Mouse (Mus musculus): Measurements from ENCODE around the gene Slc46a1. TPM values are rescaled to one million over a fixed set of nuclear protein-coding genes. Genes with fewer than 3 reads are reported as not detected.

The Slc46a1 gene
- total and polyA plus RNA-seq, 3 experiments = 8.3 to 11.6 TPM; not detected in 1

DNA sequence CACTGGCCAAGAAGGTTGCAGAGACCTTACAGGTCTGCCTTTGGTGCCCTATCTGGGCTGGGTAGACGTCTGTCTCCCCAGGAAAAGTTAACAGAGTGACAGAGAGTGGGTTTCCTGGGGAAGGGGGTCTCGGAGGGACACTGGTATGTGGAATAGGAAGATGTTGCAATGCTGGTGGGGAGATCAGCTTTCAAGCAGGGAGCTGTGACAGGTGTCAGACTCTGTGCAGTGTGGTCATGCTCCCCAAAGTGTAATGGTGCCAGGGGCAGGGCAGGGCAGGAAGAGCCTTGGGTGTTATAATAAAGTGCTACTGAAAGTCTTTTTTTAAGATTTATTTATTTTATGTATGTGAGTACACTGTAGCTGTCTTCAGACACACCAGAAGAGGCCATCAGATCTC, 15.2 kb upstream of the Slc46a1 start:
- H3K36me3 ChIP-seq (ENCODE audit: control insufficient read depth in 1 of 2, insufficient read depth in 2 of 2, low read length in 2 of 2) = no peaks in the 10 kb centered on the region
- no peak overlapping the region for H3K27ac ChIP-seq (ENCODE audit: control insufficient read depth, low read depth, low read length)
- no peak for DNase-seq (ENCODE audit: low read depth, low spot score)
- H3K9me3 ChIP-seq (replicated peaks; ENCODE audit: insufficient read depth, low read length) = no peaks in the 10 kb centered on the region
- H3K27me3 ChIP-seq (ENCODE audit: control insufficient read depth in 1 of 2, insufficient read depth in 2 of 2, low read length in 2 of 2) = peaks cover 23 to 41% of the 10 kb centered on the region in 2 experiments
- no peaks in the 10 kb centered on the region for H3K79me2 ChIP-seq (ENCODE audit: control insufficient read depth, insufficient read depth, low read length, poor library complexity)
- H3K4me3 ChIP-seq (ENCODE audit: control insufficient read depth in 1 of 2, insufficient read depth in 1 of 2, low read depth in 2 of 2, low read length in 2 of 2) = no peak overlapping the region
- TF ChIP-seq ETS1 (IDR thresholded peaks at IDR 0.05; ENCODE audit: low read depth, low read length) (no peak), TAL1 (IDR thresholded peaks at IDR 0.05; ENCODE audit: low read length) (no peak), SIN3A (IDR thresholded peaks at IDR 0.05; ENCODE audit: low read length) (no peak), POLR2AphosphoS5 (IDR thresholded peaks at IDR 0.05; ENCODE audit: borderline replicate concordance, low read depth, low read length) (no peak), SMC3 (IDR thresholded peaks at IDR 0.05; ENCODE audit: low read depth, low read length) (no peak), CHD1 (IDR thresholded peaks at IDR 0.05; ENCODE audit: low read depth, low read length) (no peak), E2F4 (IDR thresholded peaks at IDR 0.05; ENCODE audit: borderline replicate concordance, low read depth, low read length) (no peak), UBTF (IDR thresholded peaks at IDR 0.05; ENCODE audit: borderline replicate concordance, insufficient read depth, low read depth, low read length) (no peak), TCF12 (IDR thresholded peaks at IDR 0.05; ENCODE audit: low read depth, low read length) (no peak)
- H3K9ac ChIP-seq (ENCODE audit: control insufficient read depth, low read depth, low read length, poor library complexity, severe bottlenecking) = no peak overlapping the region
- H3K4me1 ChIP-seq (ENCODE audit: control insufficient read depth in 1 of 2, insufficient read depth in 2 of 2, low read length in 2 of 2) = peaks cover 0 to 3% of the 10 kb centered on the region in 2 experiments; a peak in 1 of 4 replicates

DNA sequence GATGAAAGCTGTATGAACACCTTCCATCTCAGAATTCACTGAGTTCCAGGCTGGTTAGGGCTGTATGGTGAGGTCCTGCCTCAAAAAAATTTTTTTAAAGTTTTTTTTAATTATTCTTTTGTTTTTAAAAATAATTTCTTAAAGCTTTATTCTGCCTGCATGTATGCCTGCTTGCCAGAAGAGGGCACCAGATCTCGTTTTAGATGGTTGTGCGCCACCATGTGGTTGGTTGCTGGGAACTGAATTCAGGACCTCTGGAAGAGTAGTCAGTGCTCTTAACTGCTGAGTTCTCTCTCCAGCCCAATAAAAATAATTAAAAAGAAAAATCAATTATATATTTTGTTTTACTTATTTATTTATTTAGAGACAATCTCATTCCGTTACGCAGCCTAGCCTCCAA, 11.8 kb upstream of the Slc46a1 start:
- H3K79me2 ChIP-seq (ENCODE audit: control insufficient read depth, insufficient read depth, low read length, poor library complexity) = no peaks in the 10 kb centered on the region
- peaks cover 19 to 37% of the 10 kb centered on the region in 2 experiments for H3K27me3 ChIP-seq (ENCODE audit: control insufficient read depth in 1 of 2, insufficient read depth in 2 of 2, low read length in 2 of 2)
- no peak overlapping the region for H3K4me3 ChIP-seq (ENCODE audit: control insufficient read depth in 1 of 2, insufficient read depth in 1 of 2, low read depth in 2 of 2, low read length in 2 of 2)
- H3K27ac ChIP-seq (ENCODE audit: control insufficient read depth, low read depth, low read length) = no peak overlapping the region
- no peaks in the 10 kb centered on the region for H3K36me3 ChIP-seq (ENCODE audit: control insufficient read depth in 1 of 2, insufficient read depth in 2 of 2, low read length in 2 of 2)
- DNase-seq (ENCODE audit: low read depth, low spot score) = peak; percentile 92
- no peaks in the 10 kb centered on the region for H3K9me3 ChIP-seq (replicated peaks; ENCODE audit: insufficient read depth, low read length)
- H3K4me1 ChIP-seq (ENCODE audit: control insufficient read depth in 1 of 2, insufficient read depth in 2 of 2, low read length in 2 of 2) = peaks cover 0 to 3% of the 10 kb centered on the region in 2 experiments; a peak in 1 of 4 replicates
- H3K9ac ChIP-seq (ENCODE audit: control insufficient read depth, low read depth, low read length, poor library complexity, severe bottlenecking) = no peak overlapping the region
- peak; percentile 69 for TF ChIP-seq HCFC1 (IDR thresholded peaks at IDR 0.05; ENCODE audit: low read depth, low read length)
- TF ChIP-seq TCF12 (IDR thresholded peaks at IDR 0.05; ENCODE audit: low read depth, low read length) = no peak
- TF ChIP-seq ELF1 (IDR thresholded peaks at IDR 0.05; ENCODE audit: low read depth, low read length) = 0 out of 2 replicates have a peak, but pooled peaks have one; percentile 7
- no peak for TF ChIP-seq KAT2A (conservative IDR thresholded peaks at IDR 0.05; ENCODE audit: low read depth, low read length)
- no peak for TF ChIP-seq CHD2 (IDR thresholded peaks at IDR 0.05; ENCODE audit: low read length)
- peak; percentile 60 for TF ChIP-seq RAD21 (IDR thresholded peaks at IDR 0.05; ENCODE audit: low read depth, low read length)
- TF ChIP-seq ZC3H11A (IDR thresholded peaks at IDR 0.05; ENCODE audit: low read depth, low read length) = peak; percentile 70
- peak; percentile 86 for TF ChIP-seq SMC3 (IDR thresholded peaks at IDR 0.05; ENCODE audit: low read depth, low read length)
- no peak for TF ChIP-seq TBP (IDR thresholded peaks at IDR 0.05; ENCODE audit: low read depth, low read length)
- no peak for TF ChIP-seq MAFK (IDR thresholded peaks at IDR 0.05; ENCODE audit: borderline replicate concordance, low read depth, low read length)
- TF ChIP-seq NELFE (IDR thresholded peaks at IDR 0.05; ENCODE audit: low read depth, low read length) = no peak
- TF ChIP-seq JUND (IDR thresholded peaks at IDR 0.05; ENCODE audit: low read depth, low read length) = peak; percentile 90; the same call in 1 of the 2 replicates
- no peak for TF ChIP-seq TAL1 (IDR thresholded peaks at IDR 0.05; ENCODE audit: low read length)
- TF ChIP-seq MAZ (IDR thresholded peaks at IDR 0.05; ENCODE audit: low read depth, low read length) = no peak
- peak; percentile 85 for TF ChIP-seq MYC (IDR thresholded peaks at IDR 0.05; ENCODE audit: low read depth, low read length)
- TF ChIP-seq BHLHE40 (IDR thresholded peaks at IDR 0.05; ENCODE audit: borderline replicate concordance, low read depth, low read length) = 0 out of 2 replicates have a peak, but pooled peaks have one; percentile 37
- TF ChIP-seq MAX (IDR thresholded peaks at IDR 0.05; ENCODE audit: low read length) = no peak
- TF ChIP-seq CTCF (IDR thresholded peaks at IDR 0.05 in 2 of 3, conservative IDR thresholded peaks at IDR 0.05 in 1 of 3; ENCODE audit: control insufficient read depth in 1 of 3, insufficient read depth in 1 of 3, low read depth in 2 of 3, low read length in 3 of 3, poor library complexity in 1 of 3, severe bottlenecking in 1 of 3) = peak; percentile 73 to 98 (median 97)
- peak; percentile 82 for TF ChIP-seq ZNF384 (IDR thresholded peaks at IDR 0.05; ENCODE audit: low read depth, low read length)
- no peak for TF ChIP-seq CHD1 (IDR thresholded peaks at IDR 0.05; ENCODE audit: low read depth, low read length)
- no peak for TF ChIP-seq MEF2A (IDR thresholded peaks at IDR 0.05; ENCODE audit: extremely low read depth, insufficient replicate concordance, low read depth, low read length, poor library complexity, severe bottlenecking)
